Mouse (Mus musculus): ENCODE results near the gene Aadac.

Aadac gene

DNA sequence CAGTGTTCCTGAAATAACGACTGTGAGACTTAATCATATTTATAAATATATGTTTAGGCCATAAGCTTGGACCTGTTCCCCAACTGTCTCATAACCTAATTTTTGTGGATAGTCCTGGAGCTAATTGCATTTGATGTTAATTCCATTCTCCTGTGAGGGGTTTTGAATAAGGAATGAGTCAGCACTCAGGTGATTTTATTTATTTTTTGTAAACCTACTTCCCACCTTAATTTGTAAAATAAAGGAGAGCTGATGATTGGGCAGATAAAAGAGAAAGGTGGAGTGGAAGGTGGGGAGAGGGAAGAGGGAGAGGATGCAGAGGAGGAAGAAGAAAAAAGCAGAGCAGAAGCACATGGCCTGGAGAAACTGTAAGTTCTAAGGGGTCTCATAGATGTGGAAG, at the start of gene Aadac:
Gene Aadac, plus strand, starts transcription at position 301 of the 400 bp plus-strand sequence.
- no peak for DNase-seq (ENCODE audit: low spot score in 2 of 2)

GRCm38 (mm10) chr3:60003622-60004021, 21.9 kb upstream of the Aadac start:
- DNase-seq (ENCODE audit: low spot score in 2 of 2) = no peak

DNA sequence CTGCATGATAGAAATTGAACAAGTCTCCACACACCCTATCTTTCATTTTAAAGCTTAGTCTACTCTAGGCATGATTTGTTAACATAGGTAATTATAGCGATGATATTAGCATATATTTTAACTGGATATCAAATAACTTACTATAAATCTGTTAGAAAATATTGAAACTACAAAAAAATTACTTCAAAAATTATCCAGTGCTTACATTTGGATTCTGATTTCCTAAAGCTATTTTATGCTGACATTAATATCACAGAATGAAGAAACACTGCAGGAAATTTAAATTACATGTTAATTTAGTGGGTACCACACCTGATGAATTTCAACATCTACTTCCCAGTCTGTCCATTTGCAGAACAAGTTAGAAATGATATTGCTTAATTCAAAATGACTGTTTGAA, 19.1 kb upstream of the Aadac start, which contains the start of gene Aadacl2:
Gene Aadacl2, plus strand, starts transcription at position 301 of the 400 bp plus-strand sequence.
- DNase-seq (ENCODE audit: low spot score in 2 of 2) = no peak

- DNase-seq (ENCODE audit: low spot score in 2 of 2) = no peak
Measured at GRCm38 (mm10) chr3:60031511-60031910, 6.0 kb downstream of the Aadac start.

- no peak for DNase-seq (ENCODE audit: low spot score in 2 of 2)
Measured at GRCm38 (mm10) chr3:60046221-60046913, 20.9 kb downstream of the Aadac start.

GRCm38 (mm10) chr3:60053231-60053927, 27.9 kb downstream of the Aadac start:
- no peak for DNase-seq (ENCODE audit: low spot score in 2 of 2)

- DNase-seq (ENCODE audit: low spot score in 2 of 2) = no peak
Measured at GRCm38 (mm10) chr3:60053931-60054330, 28.4 kb downstream of the Aadac start.

DNA sequence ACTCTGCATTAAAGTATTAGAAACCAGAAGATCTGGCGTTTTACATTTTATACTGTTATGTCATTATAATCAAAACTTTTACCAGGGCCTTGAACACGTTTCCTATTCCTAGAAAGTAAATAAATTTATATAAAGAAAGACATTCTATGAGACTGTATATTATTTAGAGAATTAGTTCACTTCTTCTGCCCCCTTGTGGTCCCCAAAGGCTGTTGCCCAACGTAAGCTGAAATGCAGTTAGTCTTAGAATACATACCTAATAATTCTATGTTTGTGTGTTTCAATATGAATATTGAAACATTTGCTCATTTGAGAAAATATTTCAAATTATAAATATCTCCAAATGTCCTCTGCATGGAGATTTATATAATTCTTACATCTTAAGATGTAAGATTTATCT, 30.9 kb downstream of the Aadac start:
- DNase-seq (ENCODE audit: low spot score in 2 of 2) = peak; percentile 15 to 20

DNA sequence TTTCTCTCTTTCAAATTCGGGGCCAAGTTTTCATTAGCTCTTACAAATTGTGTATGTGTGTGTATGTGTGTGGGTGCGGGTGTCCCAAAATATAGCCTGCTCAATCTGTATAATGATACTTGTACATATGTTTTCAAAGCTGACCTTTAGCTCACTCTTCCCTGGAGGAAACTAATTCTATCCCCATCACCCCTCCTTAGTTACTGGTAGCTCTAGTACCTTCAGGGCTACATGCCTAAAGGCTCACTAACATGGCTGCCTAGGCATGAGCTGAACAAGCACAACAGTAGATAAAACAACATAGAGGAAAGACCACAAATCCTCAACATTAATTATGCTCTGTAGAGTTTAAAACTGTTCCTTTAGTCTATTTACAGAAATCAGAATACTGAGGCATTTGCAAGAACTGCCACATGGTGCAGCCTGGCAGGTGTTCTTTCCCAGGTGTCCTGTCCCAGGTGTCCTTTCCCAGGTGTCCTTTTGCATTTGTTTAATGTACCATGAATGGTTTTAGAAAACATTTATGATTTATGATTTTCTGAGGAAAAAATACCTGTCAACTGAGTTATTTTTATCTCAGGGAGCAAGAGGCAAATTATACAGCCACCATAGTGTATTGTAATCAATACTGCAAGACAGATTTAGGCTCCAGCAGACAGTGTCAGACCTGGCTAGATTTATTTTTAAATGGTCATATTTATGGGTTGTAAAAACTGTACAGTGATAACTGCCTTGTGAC, 31.7 kb downstream of the Aadac start:
- no peak for DNase-seq (ENCODE audit: low spot score in 2 of 2)

DNA sequence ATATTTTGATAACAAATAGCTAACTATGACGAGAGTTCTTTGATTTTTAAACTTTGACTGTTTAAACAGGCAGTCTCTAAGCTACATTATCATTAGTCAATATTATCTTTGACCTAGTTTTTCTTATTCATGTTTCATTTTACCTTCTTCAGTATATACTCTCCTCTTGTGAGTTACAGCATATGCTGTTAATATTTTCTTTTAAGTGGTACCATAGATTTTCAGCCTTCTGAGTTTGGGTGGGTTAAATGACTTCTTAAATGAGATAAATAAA, 32.2 kb downstream of the Aadac start:
- DNase-seq (ENCODE audit: low spot score in 2 of 2) = no peak

DNA sequence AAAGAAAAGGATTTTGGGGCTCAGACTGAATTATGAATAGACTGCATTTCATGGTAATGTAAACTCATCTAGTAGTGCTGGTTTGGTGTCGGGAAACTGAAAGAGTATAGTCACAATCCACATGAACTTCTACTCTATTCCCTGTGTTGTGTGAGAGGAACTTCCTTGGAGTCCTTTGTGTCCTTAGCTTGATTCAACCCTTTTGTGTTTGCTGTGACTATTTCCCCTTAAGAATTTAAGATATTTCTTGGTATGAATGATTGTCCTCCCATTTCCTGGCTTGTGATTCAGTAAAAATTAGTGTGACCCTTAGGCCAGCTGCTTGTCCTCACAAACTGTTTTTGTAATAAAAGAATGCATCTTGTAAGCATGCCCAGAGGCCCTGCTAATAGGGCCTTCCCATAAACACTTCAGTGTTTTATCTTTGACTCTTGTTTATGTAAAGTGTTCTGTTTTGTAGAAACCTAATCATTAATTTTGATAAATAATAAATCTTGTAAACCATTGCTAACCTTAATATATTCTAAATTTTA, 53.4 kb downstream of the Aadac start:
- DNase-seq (ENCODE audit: low spot score in 2 of 2) = no peak

- peak in 1 of 2 experiments; percentile 7 for DNase-seq (ENCODE audit: low spot score in 2 of 2)
Measured at GRCm38 (mm10) chr3:60080572-60080971, 55.1 kb downstream of the Aadac start.

DNA sequence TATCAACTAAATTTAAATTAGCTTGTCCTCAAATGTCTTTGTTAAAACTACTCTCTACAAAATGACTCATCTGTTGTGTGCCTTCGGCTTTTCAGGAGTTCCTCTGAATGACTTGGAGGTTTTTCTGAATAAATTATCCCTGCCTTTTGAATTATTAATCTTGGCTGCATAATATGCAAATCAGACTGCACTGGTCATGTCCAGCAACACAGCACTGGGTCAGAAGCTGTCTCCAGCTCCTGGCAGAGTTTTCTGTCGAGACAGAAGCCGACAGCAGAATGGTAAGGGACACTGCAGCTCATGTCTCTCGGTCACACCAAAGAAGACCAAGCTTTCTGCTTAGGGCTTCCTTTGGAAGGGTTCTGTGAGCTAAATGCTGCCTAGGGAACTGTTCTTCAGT, 56.1 kb downstream of the Aadac start, which contains the start of gene Sucnr1:
Gene Sucnr1, plus strand, starts transcription at position 222 of the 400 bp plus-strand sequence.
- DNase-seq (ENCODE audit: low spot score in 2 of 2) = peak; percentile 3 to 4

DNA sequence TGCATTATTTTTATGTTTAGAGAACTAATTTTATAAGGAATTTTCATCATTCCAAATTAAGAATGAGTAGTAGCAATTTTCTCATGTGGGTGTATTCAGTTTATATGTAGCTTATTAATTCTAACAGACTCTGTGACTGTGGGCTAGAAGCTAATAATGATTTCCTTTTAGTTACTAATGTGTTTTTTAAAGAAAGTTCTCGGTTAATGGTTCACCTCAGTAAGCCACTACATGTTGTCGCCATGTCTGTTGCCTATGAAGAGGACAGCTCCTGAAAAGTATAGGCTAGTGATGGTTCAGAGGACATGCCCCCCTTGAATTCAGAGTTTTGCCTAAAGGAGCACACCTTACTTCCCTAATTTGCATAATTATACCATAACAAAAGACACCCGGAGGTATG, 57.2 kb downstream of the Aadac start:
- DNase-seq (ENCODE audit: low spot score in 2 of 2) = no peak

DNA sequence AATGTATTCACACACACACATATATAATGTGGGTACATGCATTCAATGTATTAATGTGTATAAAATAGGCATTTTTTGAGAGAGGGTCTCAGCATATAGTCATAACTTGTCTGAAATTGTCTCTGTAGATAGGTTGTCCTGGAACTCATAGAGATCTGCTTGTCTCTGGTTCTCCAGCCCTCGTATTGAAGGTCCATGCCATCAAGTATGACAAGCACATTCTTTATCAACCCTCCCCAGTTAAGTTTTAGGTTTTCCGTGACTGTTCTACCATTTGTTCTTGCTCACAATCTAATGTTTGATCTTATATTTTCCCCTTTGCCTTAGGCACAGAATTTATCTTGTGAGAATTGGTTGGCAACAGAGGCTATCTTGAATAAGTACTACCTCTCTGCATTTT, 60.2 kb downstream of the Aadac start:
- no peak for DNase-seq (ENCODE audit: low spot score in 2 of 2)
